Mouse (Mus musculus): ENCODE measurements at regions not wholly inside any gene's neighbourhood (a gene's known extent, or its start where the extent isn't known, plus 50 kb on each side); places are given as distances from the start of the nearest gene placed in this dataset.
A peak's percentile ranks its signal among the peaks of the same experiment; 100 is the strongest.

DNA sequence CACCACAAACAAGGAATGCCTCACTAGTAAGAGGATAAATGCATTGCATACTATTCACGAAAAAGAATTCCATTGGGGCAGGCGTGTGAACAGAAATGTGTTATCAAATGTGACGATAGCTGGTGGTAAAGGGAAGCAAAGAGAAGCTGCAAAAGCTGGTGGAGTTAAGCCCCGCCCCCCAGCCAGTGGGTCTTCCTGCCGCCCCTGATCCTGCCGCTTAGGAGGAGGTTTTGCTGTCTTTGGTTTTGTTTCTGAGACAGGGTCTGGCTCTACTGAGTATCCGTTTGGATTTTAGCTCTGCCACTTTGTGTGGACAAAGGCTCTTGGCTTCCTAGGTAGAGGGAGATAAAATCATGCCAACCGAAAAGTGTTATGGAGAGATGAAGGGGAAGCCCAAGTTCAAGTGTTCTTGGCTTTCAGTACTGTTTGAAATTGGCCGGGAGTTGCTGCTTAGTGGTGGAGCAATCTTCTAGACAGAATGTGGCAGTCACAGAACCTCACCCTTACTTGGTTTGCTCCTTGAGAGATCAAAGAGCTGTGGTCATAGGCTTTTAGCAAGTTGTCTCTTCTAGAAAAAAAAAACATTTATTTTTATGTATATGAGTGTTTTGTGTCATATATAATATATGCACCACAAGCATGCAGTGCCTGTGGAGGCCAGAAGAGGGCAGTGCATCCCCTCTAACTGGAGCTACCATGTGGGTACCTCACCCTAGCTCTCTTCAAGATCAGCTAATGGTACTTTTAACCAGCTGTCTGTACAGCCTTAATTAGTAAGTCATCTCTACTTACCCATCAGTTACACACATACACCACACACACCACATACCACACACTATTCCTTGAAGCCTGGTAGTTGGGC, 59.8 kb upstream of the Slc34a2 start:
- H3K9me3 ChIP-seq (ENCODE audit: low read length) = no peaks in the 10 kb centered on the region
- no peak overlapping the region for H3K4me2 ChIP-seq (ENCODE audit: low read depth, low read length)
- H3K27ac ChIP-seq (ENCODE audit: low read depth) = no peak overlapping the region
- H3K27me3 ChIP-seq (ENCODE audit: insufficient read depth, low read length) = no peaks in the 10 kb centered on the region
- no peak overlapping the region for H3K4me3 ChIP-seq (ENCODE audit: low read depth, low read length)
- WGBS (ENCODE audit: insufficient replicate concordance) = 67% methylated on average over 9 of the region's 9 CpGs
- peak; percentile 50 for TF ChIP-seq CTCF (IDR thresholded peaks at IDR 0.05; ENCODE audit: low read depth)
- no peak for TF ChIP-seq EP300 (IDR thresholded peaks at IDR 0.05; ENCODE audit: low read depth)
- H3K9ac ChIP-seq (replicated peaks) = no peak overlapping the region
- no peak for ATAC-seq
- no peaks in the 10 kb centered on the region for H3K36me3 ChIP-seq (replicated peaks; ENCODE audit: insufficient read depth, low read length)
- H3K4me1 ChIP-seq (ENCODE audit: insufficient read depth) = no peaks in the 10 kb centered on the region
- DNase-seq = no peak

DNA sequence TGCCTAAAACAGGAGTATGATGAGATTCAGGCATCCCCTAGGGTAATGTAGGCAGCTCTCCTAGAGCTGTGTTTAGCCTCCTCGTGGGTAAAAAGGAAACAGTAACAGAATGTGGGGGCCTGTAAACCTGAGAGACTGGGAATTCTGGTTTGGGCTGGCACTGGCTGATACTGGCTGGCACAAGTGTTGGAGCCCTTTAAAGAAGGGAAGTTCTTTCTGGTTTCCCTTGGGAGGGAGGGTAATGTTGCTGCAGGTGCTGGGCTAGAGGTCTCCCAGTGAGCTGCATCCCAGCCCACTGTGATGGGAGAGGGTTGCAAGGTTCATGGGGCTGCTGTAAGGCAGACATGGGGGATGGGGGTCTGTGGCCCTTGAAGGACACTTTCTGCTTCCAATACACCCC, 58.4 kb upstream of the Slc34a2 start:
- Histone ChIP-seq H3K9me3 (ENCODE audit: low read length) (no peaks in the 10 kb centered on the region), H3K36me3 (replicated peaks; ENCODE audit: insufficient read depth, low read length) (no peaks in the 10 kb centered on the region), H3K27ac (ENCODE audit: low read depth) (no peak overlapping the region), H3K4me2 (ENCODE audit: low read depth, low read length) (no peak overlapping the region), H3K9ac (replicated peaks) (no peak overlapping the region), H3K27me3 (ENCODE audit: insufficient read depth, low read length) (no peaks in the 10 kb centered on the region), H3K4me1 (ENCODE audit: insufficient read depth) (no peaks in the 10 kb centered on the region), H3K4me3 (ENCODE audit: low read depth, low read length) (no peak overlapping the region)
- no peak for TF ChIP-seq EP300 (IDR thresholded peaks at IDR 0.05; ENCODE audit: low read depth)
- TF ChIP-seq CTCF (IDR thresholded peaks at IDR 0.05; ENCODE audit: low read depth) = no peak
- 37% methylated on average over 1 of the region's 1 CpGs for WGBS (ENCODE audit: insufficient replicate concordance)
- DNase-seq (no peak), ATAC-seq (no peak)

DNA sequence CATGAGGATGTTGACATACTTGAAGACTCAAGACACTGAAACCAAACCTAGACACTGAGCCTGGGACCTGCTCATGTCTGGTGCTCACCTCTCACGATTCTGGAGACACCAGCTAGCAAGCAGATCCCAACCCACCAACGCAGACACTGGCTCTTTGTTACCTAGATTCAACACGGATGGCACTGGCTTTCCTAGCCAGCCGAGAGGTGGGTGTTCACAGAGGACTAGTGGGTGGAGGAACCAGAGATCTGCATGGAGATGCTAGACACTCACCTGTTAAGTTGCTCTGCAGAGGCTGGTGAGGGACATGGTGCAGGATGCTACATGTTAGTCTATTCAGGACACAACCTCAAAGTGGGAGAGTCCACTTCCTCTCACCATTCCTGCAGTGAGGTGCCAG, 55.8 kb upstream of the Slc34a2 start:
- H3K9me3 ChIP-seq (ENCODE audit: low read length) = no peaks in the 10 kb centered on the region
- H3K4me3 ChIP-seq (ENCODE audit: low read depth, low read length) = no peak overlapping the region
- no peak overlapping the region for H3K4me2 ChIP-seq (ENCODE audit: low read depth, low read length)
- no peaks in the 10 kb centered on the region for H3K36me3 ChIP-seq (replicated peaks; ENCODE audit: insufficient read depth, low read length)
- no peaks in the 10 kb centered on the region for H3K27me3 ChIP-seq (ENCODE audit: insufficient read depth, low read length)
- no peak for ATAC-seq
- no peak for DNase-seq
- TF ChIP-seq EP300 (IDR thresholded peaks at IDR 0.05; ENCODE audit: low read depth) (no peak), CTCF (IDR thresholded peaks at IDR 0.05; ENCODE audit: low read depth) (no peak)
- no peak overlapping the region for H3K27ac ChIP-seq (ENCODE audit: low read depth)
- no peaks in the 10 kb centered on the region for H3K4me1 ChIP-seq (ENCODE audit: insufficient read depth)
- no peak overlapping the region for H3K9ac ChIP-seq (replicated peaks)
- 59% methylated on average over 4 of the region's 4 CpGs for WGBS (ENCODE audit: insufficient replicate concordance)

DNA sequence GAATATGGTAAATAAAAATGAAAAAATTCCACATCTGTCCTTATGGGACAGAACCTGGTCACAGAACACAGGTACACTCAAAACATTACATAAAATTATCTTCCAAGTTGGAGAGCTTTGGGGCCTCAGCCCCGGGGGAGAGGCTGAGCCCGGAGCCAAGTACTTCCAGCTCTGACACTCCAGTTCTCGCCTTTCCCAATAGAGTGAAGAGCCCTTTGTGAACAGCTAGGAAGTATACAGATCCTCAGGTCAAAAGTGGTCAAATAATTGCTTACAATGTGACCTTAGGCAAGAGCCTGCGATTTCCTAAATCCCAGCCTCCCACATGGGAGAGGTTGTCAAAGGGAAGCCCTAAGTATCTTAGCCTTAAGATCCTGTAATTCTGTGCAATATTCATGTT, 55.1 kb upstream of the Slc34a2 start:
- Histone ChIP-seq H3K9me3 (ENCODE audit: low read length) (no peaks in the 10 kb centered on the region), H3K36me3 (replicated peaks; ENCODE audit: insufficient read depth, low read length) (no peaks in the 10 kb centered on the region), H3K27ac (ENCODE audit: low read depth) (no peak overlapping the region), H3K4me2 (ENCODE audit: low read depth, low read length) (no peak overlapping the region), H3K9ac (replicated peaks) (no peak overlapping the region), H3K27me3 (ENCODE audit: insufficient read depth, low read length) (no peaks in the 10 kb centered on the region), H3K4me3 (ENCODE audit: low read depth, low read length) (no peak overlapping the region), H3K4me1 (ENCODE audit: insufficient read depth) (no peaks in the 10 kb centered on the region)
- DNase-seq (no peak), ATAC-seq (no peak)
- 73% methylated on average over 4 of the region's 4 CpGs for WGBS (ENCODE audit: insufficient replicate concordance)
- TF ChIP-seq CTCF (IDR thresholded peaks at IDR 0.05; ENCODE audit: low read depth) (no peak), EP300 (IDR thresholded peaks at IDR 0.05; ENCODE audit: low read depth) (no peak)

Data from liver, postnatal 0 days (tissue).